Mouse (Mus musculus): ENCODE data around the gene Trpm4. TPM values are rescaled to one million over a fixed set of nuclear protein-coding genes. Genes with fewer than 3 reads are reported as not detected.

Gene Trpm4
- polyA plus RNA-seq, 1 experiment from 2014 or later: 6.8 TPM

DNA sequence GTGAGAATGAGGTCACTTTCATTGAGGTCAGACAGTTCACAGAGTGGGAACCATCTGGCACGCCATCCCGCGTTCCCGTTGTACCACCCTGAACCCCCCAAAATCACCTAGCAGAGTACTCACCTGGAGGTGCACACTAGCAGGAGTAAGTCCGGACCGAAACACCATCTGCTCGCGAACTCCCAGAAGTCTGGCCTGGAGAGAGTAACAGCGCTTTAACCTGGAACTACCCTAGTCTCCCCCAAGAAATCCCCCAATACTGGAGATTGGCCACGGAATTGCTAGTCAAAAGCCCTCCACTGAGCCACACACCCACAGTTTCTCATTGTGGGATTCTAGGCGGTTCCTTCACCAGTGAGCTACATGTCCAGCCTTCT lies 6.5 kb upstream of the Trpm4 start:
- WGBS: 3% methylated on average over 11 of the region's 11 CpGs
- Histone ChIP-seq H3K27me3 (ENCODE audit: control insufficient read depth, insufficient read depth, low read length) (0 out of 2 replicates have a peak, but pooled peaks cover 3% of the 10 kb centered on the region), H3K4me1 (replicated peaks; ENCODE audit: control insufficient read depth, insufficient read depth, low read length) (peaks cover 17% of the 10 kb centered on the region), H3K9me3 (ENCODE audit: control insufficient read depth, low read length) (no peaks in the 10 kb centered on the region), H3K9ac (ENCODE audit: low read length) (peak overlapping the region; percentile 74; the same call in 1 of the 2 replicates), H3K4me3 (ENCODE audit: low read depth, low read length) (peak overlapping the region; percentile 49), H3K4me2 (ENCODE audit: low read depth, low read length, severe bottlenecking) (peak overlapping the region; percentile 92), H3K27ac (ENCODE audit: low read depth, low read length) (no peak overlapping the region), H3K36me3 (ENCODE audit: control insufficient read depth, insufficient read depth, low read length) (no peaks in the 10 kb centered on the region)
- no peak for DNase-seq (ENCODE audit: low spot score)
- no peak for ATAC-seq (replicated peaks; ENCODE audit: low FRiP score)

DNA sequence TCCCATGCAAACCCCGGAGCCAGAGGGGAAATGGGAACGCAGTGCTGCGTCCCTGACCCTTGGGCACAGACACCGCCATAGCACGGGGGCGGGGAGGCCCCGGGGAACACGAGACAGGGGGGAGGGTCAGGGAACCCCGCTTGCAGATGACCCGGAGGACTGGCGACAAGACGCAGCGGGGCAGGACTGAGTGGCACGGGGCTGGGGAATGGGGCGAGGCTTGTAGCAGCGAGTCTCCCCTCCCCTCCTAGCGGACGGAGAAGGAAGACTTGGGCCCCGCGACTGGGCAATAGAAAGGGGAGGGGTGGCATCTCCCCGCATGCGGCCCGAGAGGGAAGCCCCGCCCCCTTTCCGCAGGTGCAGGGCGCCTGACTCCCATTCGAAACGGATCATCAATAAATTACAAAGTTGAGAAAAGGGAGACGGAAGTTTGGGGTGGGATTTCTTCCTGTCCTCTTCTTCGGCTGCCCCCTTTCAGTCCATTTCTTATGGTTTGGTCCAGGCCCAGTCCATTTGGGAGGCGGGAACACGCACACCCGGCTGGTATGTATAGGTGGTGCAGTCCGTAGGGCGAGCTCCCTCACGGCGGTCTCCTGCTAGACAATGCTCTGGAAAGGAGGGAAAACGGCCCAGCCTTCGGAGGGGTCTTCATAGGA lies 6.0 kb upstream of the Trpm4 start:
- peak; percentile 85 for ATAC-seq (replicated peaks; ENCODE audit: low FRiP score)
- H3K36me3 ChIP-seq (ENCODE audit: control insufficient read depth, insufficient read depth, low read length): no peaks in the 10 kb centered on the region
- WGBS: under 1% methylated on average over 37 of the region's 39 CpGs
- peak overlapping the region; percentile 74 for H3K9ac ChIP-seq (ENCODE audit: low read length)
- H3K4me2 ChIP-seq (ENCODE audit: low read depth, low read length, severe bottlenecking): peak overlapping the region; percentile 92
- no peak overlapping the region for H3K27ac ChIP-seq (ENCODE audit: low read depth, low read length)
- H3K9me3 ChIP-seq (ENCODE audit: control insufficient read depth, low read length): no peaks in the 10 kb centered on the region
- 0 out of 2 replicates have a peak, but pooled peaks cover 5% of the 10 kb centered on the region for H3K27me3 ChIP-seq (ENCODE audit: control insufficient read depth, insufficient read depth, low read length)
- DNase-seq (ENCODE audit: low spot score): peak; percentile 89
- H3K4me3 ChIP-seq (ENCODE audit: low read depth, low read length): peak overlapping the region; percentile 49
- H3K4me1 ChIP-seq (replicated peaks; ENCODE audit: control insufficient read depth, insufficient read depth, low read length): peaks cover 17% of the 10 kb centered on the region

DNA sequence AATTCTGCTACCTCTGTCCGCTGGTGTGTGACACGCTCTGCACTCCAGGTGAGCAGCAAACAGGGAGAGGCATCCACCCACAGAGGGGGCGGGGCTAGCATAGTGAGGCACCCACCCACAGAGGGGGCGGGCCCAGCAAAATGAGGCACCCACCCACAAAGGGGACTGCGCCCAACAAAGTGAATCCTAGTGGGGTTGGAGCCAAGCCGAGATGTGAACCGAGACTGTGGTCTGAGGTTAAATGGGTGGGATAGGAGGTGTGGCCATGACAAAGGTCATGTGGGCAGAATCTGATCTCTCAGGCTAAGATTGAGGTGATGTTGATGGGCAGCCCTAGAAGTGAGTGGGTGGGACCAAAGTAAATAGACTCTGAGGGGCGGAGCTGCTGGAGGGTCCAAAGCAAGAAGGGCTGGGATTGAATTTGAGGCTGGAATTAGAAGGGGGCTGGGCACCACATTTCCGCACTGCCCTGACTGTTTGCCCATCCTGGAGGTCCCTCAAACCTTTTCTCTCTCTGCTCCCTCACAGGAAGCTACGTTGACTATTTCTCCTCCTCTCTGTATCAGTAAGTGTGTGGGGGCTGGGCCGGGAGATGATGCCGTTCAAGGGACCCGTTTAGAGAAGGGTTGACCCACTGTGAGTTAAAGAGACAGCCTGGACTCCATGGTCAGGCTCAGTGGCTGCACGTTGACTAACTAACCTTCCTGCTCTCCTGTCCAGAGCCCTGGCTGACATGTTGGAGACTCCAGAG lies 4.8 kb upstream of the Trpm4 start:
- H3K36me3 ChIP-seq (ENCODE audit: control insufficient read depth, insufficient read depth, low read length): no peaks in the 10 kb centered on the region
- no peak overlapping the region for H3K4me3 ChIP-seq (ENCODE audit: low read depth, low read length)
- no peak overlapping the region for H3K27ac ChIP-seq (ENCODE audit: low read depth, low read length)
- 2% methylated on average over 14 of the region's 14 CpGs for WGBS
- DNase-seq (ENCODE audit: low spot score): no peak
- peak overlapping the region; percentile 92; the same call in 1 of the 2 replicates for H3K4me2 ChIP-seq (ENCODE audit: low read depth, low read length, severe bottlenecking)
- no peaks in the 10 kb centered on the region for H3K9me3 ChIP-seq (ENCODE audit: control insufficient read depth, low read length)
- peak overlapping the region; percentile 74; the same call in 1 of the 2 replicates for H3K9ac ChIP-seq (ENCODE audit: low read length)
- no peak for ATAC-seq (replicated peaks; ENCODE audit: low FRiP score)
- H3K4me1 ChIP-seq (replicated peaks; ENCODE audit: control insufficient read depth, insufficient read depth, low read length): peaks cover 17% of the 10 kb centered on the region
- H3K27me3 ChIP-seq (ENCODE audit: control insufficient read depth, insufficient read depth, low read length): 0 out of 2 replicates have a peak, but pooled peaks cover 6% of the 10 kb centered on the region

DNA sequence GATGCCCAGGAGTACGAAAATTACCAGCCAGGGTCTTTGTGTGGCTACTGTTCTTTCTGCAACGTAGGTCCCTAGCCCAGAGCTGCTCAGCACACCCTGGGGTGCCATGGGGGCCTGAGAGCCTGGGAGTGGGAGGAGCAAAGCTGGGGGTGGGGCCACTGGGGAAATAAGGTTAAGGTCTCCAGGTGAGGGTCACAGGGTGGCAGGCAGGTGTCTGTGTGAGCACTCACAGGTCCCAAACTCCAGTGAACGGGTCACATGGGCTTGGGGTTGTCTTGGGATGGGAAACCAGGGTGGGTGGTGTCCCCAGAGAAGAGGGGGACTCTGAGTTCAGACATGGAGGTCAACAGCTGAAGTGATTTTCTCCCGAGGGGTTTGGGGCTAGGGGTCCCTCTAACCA lies 3.9 kb upstream of the Trpm4 start:
- H3K4me1 ChIP-seq (replicated peaks; ENCODE audit: control insufficient read depth, insufficient read depth, low read length): peaks cover 23% of the 10 kb centered on the region
- H3K9me3 ChIP-seq (ENCODE audit: control insufficient read depth, low read length): no peaks in the 10 kb centered on the region
- H3K36me3 ChIP-seq (ENCODE audit: control insufficient read depth, insufficient read depth, low read length): no peaks in the 10 kb centered on the region
- H3K27ac ChIP-seq (ENCODE audit: low read depth, low read length): no peak overlapping the region
- WGBS: 12% methylated on average over 4 of the region's 4 CpGs
- no peak overlapping the region for H3K9ac ChIP-seq (ENCODE audit: low read length)
- ATAC-seq (replicated peaks; ENCODE audit: low FRiP score) (no peak), DNase-seq (ENCODE audit: low spot score) (no peak)
- H3K4me3 ChIP-seq (ENCODE audit: low read depth, low read length): no peak overlapping the region
- H3K27me3 ChIP-seq (ENCODE audit: control insufficient read depth, insufficient read depth, low read length): 0 out of 2 replicates have a peak, but pooled peaks cover 6% of the 10 kb centered on the region
- H3K4me2 ChIP-seq (ENCODE audit: low read depth, low read length, severe bottlenecking): no peak overlapping the region

DNA sequence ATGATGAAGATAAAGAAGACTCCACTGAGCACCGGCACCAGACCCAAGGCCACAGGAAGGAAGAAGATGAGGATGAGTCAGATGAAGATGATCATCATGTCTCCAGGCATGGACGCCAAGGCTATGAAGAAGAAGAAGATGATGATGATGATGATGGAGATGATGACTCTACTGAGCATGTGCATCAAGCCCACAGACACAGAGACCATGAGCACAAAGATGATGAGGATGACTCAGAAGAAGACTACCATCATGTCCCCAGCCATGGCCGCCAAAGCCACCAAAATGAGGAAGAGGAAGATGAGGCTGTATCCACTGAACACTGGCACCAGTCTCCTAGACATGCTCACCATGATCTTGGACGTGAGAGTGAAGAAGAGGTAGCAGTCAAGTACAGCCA lies 2.7 kb upstream of the Trpm4 start:
- Histone ChIP-seq H3K9ac (ENCODE audit: low read length) (no peak overlapping the region), H3K4me2 (ENCODE audit: low read depth, low read length, severe bottlenecking) (no peak overlapping the region), H3K4me3 (ENCODE audit: low read depth, low read length) (no peak overlapping the region), H3K27me3 (ENCODE audit: control insufficient read depth, insufficient read depth, low read length) (0 out of 2 replicates have a peak, but pooled peaks cover 6% of the 10 kb centered on the region), H3K4me1 (replicated peaks; ENCODE audit: control insufficient read depth, insufficient read depth, low read length) (peaks cover 23% of the 10 kb centered on the region), H3K27ac (ENCODE audit: low read depth, low read length) (no peak overlapping the region), H3K36me3 (ENCODE audit: control insufficient read depth, insufficient read depth, low read length) (no peaks in the 10 kb centered on the region), H3K9me3 (ENCODE audit: control insufficient read depth, low read length) (no peaks in the 10 kb centered on the region)
- ATAC-seq (replicated peaks; ENCODE audit: low FRiP score) (no peak), DNase-seq (ENCODE audit: low spot score) (no peak)
- WGBS: 90% methylated on average over 4 of the region's 4 CpGs

DNA sequence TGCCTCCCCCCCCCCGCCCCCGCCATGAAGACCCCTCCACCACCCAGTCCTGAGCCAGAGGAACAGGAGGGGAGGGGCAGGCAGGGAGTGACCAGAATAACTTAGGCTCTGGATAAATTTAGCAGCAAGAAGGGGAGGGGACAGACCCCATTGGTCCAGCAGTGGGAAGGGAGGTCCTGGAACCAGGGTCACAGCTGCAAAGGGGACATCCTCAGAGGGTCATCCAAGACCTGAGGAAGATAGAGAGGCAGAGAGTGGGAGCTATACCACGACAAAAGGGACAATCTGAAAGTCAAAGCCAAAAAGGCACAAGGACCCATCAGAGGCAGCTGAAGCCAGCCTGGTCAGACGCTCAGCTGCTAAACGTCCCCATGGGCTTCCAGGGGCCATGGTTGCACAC lies 1.5 kb upstream of the Trpm4 start, which contains the start of gene Hrc:
Gene Hrc (plus strand): TSS at position 235 of the 400 bp plus-strand sequence.
- Histone ChIP-seq H3K36me3 (ENCODE audit: control insufficient read depth, insufficient read depth, low read length) (no peaks in the 10 kb centered on the region), H3K27me3 (ENCODE audit: control insufficient read depth, insufficient read depth, low read length) (0 out of 2 replicates have a peak, but pooled peaks cover 6% of the 10 kb centered on the region), H3K4me1 (replicated peaks; ENCODE audit: control insufficient read depth, insufficient read depth, low read length) (peaks cover 14% of the 10 kb centered on the region), H3K27ac (ENCODE audit: low read depth, low read length) (no peak within 1 kb of the TSS), H3K9ac (ENCODE audit: low read length) (no peak within 1 kb of the TSS), H3K9me3 (ENCODE audit: control insufficient read depth, low read length) (no peaks in the 10 kb centered on the region), H3K4me3 (ENCODE audit: low read depth, low read length) (no peak within 1 kb of the TSS; the same call in 1 of the 2 replicates), H3K4me2 (ENCODE audit: low read depth, low read length, severe bottlenecking) (peak within 1 kb of the TSS; percentile 96; the same call in 1 of the 2 replicates)
- no peak for DNase-seq (ENCODE audit: low spot score)
- no peak for ATAC-seq (replicated peaks; ENCODE audit: low FRiP score)
- WGBS: 32% methylated on average over 5 of the region's 5 CpGs

DNA sequence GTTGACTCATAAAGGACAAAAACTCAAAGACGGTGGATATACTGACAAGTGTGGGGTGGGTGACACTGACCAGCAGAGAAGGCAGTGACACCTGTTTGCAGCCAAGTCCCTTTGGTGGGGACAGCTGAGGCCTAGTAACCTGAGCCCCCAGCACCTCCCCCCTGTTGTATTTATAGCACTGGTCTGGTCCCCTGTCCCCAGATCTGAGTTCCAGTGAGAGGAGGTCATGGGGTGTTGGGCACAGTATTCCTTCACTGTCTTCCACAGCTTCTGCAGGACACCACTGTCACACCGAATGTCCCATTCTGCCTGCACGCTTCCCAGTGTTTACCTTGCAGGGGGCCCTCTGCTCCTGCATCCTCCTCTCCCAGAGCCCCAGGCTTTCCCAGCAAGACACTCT lies 1.0 kb upstream of the Trpm4 start:
- no peak overlapping the region for H3K9ac ChIP-seq (ENCODE audit: low read length)
- DNase-seq (ENCODE audit: low spot score) (no peak), ATAC-seq (replicated peaks; ENCODE audit: low FRiP score) (no peak)
- H3K4me1 ChIP-seq (replicated peaks; ENCODE audit: control insufficient read depth, insufficient read depth, low read length): peaks cover 13% of the 10 kb centered on the region
- H3K9me3 ChIP-seq (ENCODE audit: control insufficient read depth, low read length): no peaks in the 10 kb centered on the region
- WGBS: 35% methylated on average over 3 of the region's 3 CpGs
- no peaks in the 10 kb centered on the region for H3K36me3 ChIP-seq (ENCODE audit: control insufficient read depth, insufficient read depth, low read length)
- H3K4me2 ChIP-seq (ENCODE audit: low read depth, low read length, severe bottlenecking): no peak overlapping the region
- no peak overlapping the region for H3K4me3 ChIP-seq (ENCODE audit: low read depth, low read length)
- H3K27ac ChIP-seq (ENCODE audit: low read depth, low read length): no peak overlapping the region
- H3K27me3 ChIP-seq (ENCODE audit: control insufficient read depth, insufficient read depth, low read length): 0 out of 2 replicates have a peak, but pooled peaks cover 6% of the 10 kb centered on the region

DNA sequence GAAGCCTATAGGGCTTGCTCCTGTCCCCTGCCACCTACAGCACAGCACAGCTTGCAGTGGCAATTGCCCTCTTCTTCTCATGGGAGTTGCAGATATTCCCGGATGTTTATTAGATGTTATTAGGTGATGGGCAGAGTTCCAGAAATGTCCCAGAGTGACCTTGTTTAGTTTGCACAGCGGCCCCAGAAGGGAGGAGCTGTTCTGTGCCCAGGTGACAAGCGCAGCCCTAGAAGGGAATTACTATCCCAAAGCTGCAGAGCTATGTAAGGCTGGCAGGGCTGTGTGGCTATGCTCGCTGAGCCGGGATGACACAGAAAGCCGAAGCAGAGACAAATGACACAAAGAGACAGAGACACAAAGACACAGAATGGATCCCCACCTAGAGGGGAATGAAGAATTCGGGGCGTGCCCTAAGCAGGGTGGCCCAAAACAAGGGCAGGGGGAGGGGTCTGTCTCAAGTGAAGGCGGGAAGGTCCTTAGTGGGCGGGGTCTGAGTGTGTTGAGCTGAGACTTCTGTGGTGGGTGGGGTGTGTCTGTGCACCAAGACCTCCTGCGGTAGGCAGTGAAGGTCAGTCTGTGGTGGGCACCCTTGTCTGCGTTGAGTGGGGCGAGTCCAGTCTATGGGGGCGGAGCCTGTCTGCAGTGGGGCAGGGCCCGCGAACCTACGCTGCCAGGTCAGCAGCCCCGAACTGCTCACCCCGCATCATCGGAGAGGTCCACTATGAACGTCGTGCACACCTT lies 725 bp downstream of the Trpm4 start:
- peak; percentile 71 for DNase-seq (ENCODE audit: low spot score)
- peak overlapping the region; percentile 57 for H3K4me3 ChIP-seq (ENCODE audit: low read depth, low read length)
- peak overlapping the region; percentile 96 for H3K4me2 ChIP-seq (ENCODE audit: low read depth, low read length, severe bottlenecking)
- H3K27ac ChIP-seq (ENCODE audit: low read depth, low read length): no peak overlapping the region
- H3K9ac ChIP-seq (ENCODE audit: low read length): peak overlapping the region; percentile 66
- H3K9me3 ChIP-seq (ENCODE audit: control insufficient read depth, low read length): no peaks in the 10 kb centered on the region
- 5% methylated on average over 22 of the region's 22 CpGs for WGBS
- H3K4me1 ChIP-seq (replicated peaks; ENCODE audit: control insufficient read depth, insufficient read depth, low read length): peaks cover 5% of the 10 kb centered on the region
- peak; percentile 40 for ATAC-seq (replicated peaks; ENCODE audit: low FRiP score)
- H3K36me3 ChIP-seq (ENCODE audit: control insufficient read depth, insufficient read depth, low read length): no peaks in the 10 kb centered on the region
- H3K27me3 ChIP-seq (ENCODE audit: control insufficient read depth, insufficient read depth, low read length): 0 out of 2 replicates have a peak, but pooled peaks cover 6% of the 10 kb centered on the region

Measured in forebrain, embryonic 11.5 days (tissue).